Mouse (Mus musculus) neural tube, embryonic 10.5 days (tissue): ENCODE data around the gene Smad3.

Source experiments
- DNase-seq: peaks from one replicate; pipeline ENCODE4 v3.0.0-alpha.2; 2017; ENCODE audit warnings: low spot score; ENCODE audit errors: extremely low spot score

Smad3 gene

DNA sequence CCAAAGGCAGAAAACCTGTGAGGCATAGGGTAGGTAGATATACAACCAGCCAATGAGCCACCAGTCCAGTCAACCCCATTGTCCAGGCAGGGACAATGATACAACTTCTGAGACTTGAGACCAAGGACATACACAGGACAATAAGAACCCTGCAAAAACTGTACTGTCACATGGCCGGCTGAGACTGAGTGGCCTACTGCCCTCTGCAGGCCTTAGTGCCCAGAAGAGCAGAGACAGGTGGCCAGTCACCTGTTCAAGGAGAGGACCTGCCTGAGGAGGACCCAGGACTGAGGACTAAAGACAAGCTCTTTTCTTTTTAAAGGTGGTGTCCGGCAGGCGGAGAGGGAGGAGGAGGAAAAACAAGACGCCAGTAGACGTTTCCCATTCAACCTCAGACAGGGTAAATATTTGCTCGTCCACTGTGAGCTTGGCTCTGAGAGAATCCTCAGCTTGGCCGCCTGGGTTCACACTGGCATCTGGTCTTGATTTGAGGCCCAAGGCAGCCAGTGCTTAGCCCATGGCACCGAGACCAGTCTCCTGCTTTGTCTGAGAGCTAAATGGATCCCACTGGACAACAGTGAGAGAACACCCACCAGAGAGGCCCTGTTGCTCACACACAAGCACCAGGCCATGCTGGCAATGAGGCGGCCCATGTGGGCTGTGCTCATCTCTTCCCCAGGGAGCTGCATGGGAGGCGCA, 56.4 kb downstream of the Smad3 start:
- no peak for DNase-seq

DNA sequence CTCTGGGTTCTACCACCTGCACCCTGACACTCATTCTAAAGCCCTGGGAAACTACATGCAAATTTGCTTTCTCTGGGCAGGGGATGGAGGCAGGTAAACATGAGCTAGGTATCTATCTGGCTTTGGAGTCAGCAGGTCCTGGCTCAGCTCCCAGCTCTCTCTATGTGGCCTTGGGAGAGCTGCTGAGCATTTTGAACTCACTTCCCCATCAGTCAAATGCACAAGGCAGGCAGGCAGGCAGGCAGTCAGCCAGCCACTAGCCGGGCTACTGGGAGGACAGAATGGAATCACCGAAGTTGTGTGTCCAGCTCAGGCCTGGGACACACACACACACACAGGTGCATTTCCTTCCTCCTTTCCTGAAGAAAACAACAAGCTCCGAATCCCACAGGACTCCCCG, 58.6 kb downstream of the Smad3 start:
- no peak for DNase-seq

DNA sequence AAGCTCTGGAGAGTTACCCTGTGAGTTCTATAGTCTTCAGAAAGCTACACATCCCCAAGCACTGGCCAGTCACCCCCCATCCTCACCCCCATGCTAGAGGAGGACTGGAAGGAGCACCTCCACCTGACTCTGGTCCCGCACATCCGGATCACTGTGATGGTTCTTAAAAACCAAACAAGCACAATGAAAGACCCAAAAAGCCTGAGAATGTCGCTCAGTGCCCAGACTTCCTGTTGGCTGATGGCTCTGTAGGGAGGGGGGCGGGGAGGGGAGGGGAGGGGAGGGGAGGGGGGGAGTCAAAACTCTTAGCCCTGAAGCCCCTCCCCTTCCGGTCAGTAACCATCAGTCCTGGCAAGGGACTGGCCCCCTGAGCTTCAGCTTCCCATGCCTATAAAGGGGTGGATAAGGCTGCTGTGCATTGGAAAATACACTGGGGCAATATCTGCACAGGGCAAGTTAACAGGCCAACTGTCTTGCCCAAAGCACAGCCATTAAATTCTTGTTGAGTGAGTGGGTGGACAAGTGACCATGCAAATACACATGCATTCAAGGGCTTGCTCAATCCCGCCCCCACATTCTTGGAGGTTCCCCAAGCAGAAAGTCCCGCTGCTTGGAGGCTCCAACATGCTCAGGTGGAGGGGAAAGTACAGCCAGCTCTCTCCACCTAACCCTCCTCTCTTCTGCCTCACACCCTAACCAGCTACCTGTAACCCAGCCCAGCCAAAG, 59.3 kb downstream of the Smad3 start:
- no peak for DNase-seq

DNA sequence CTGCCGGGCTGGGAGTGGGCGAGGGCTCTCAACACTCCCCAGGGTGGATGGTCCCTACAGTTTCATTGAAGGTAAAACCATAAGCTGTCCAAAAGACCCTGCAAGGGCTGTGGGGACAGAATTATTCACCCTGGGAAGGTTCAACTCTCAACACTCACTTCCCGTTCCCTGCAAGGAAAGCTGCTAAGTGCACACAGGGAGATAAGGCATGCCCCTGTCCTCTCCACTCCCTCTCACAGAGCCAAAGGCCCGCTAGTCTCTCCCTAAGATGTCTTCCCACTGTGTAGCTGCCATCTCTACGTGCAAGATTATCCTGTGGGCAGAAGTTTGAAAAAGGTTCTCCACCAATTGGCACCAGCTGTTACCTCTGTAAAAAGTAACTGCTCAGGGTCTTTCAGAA, 60.2 kb downstream of the Smad3 start:
- DNase-seq = no peak

DNA sequence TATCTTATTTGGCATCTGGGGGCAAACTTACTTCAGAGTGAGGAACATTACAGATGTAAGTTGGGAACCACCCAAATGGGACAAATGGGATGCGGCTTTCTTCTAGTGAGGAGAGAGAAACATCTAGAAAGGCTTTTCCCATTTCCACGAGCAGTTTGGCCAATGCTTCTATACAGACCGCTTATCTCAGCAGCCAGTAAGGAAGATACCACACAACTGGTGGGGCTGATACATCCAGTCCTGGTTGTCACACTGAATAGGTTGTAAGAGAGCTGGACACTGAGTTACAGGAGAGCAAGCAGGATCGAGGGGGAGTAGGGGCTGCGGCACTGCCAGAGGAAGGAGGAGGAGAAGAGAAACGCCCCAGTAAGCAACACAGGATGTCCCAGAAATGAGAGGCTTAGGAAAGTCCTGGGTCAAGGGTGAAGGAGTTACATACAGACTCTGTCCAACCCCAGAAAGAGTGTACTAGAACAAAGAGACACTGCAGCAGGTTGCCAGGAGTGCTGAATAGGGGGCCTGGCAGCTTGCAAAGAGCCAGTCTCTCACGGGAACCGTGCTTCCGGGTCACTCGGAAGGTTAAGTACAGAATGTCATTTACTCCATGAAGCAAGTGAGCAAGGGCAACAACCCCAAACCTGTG, 61.2 kb downstream of the Smad3 start:
- no peak for DNase-seq

DNA sequence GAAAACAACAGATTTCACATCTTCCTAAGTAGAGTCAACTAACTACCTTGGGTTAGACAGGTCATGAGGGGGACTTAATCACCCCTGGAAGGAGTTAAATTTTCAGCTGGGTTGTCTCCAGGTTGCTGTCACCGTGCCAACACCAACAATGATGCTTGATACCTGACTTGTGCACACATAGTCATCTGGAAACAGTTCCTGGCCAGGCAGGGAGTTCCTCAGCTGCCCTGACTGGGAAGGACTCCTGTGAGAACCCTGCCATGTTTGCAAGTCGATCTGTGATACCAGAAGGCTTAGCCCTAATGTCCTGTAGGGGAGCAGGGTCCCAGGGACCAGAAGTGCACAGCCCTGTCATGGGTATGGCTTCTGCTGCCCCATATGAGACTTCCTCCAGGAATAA, 65.8 kb downstream of the Smad3 start:
- DNase-seq = no peak

DNA sequence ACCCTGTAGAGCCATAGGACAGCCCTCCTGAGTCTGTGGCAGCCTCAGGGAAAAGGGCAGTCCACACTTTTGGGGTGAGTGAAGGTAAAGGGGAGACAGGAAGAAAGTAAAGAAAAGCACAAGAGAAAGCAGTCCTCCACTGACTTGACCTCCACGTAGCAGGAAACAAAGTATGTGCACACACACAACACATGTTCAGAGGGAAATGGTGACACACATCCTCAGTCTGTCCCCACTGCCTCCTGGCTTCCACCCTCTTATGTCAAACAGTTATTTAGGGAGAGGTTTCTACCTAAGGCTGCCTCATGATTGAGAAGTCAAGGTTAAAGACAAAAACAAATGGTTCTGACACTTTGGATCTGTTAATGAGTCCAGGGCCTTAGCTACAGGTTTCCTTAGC, 67.3 kb downstream of the Smad3 start:
- no peak for DNase-seq

DNA sequence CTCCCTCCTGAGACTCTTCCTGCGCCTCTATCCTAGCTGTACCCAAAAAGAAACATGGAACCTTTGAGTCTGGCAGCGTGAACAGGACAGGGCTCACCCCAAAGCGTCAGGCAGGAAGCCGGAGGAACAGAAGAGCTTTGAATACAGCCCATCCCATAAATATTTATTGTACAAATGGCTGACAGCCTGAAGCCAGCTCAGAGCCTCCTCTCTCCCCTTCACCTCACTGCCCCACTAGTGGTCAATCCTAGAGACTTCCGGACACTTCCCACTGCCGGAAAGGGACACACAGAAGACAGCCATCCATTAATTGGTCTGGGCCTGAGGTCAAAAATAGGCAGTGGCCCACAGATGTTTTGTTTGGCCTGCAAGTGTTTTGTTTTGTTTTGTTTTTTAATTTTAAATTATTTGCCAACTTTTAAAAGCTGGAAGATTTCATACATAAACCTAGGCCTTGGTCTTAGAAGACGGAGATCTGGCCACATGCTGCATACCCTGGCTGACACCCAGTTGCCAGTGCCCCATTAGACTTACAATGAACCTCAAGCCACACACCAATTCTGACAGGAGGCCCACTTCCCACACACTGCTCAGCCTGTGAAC, 70.3 kb downstream of the Smad3 start:
- no peak for DNase-seq

DNA sequence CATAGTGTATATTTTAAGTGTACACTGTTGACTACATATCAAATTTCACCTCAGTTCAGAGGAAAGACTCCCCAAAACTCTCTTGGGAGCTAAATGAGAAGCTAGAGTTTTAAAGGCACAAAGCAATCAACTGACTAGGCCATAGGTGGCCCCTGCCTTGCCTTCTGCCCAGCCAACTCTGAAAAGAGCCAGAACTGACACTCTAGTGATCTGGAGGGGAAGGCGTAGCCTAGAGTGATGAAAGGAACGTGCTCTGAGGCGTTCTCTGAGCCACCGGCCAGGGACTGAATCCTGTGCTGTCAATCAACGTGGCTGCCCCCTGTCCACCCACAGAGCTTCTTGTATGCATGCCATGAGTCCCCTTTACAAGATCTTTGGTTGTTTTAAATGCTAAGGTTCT, 72.4 kb downstream of the Smad3 start:
- no peak for DNase-seq

DNA sequence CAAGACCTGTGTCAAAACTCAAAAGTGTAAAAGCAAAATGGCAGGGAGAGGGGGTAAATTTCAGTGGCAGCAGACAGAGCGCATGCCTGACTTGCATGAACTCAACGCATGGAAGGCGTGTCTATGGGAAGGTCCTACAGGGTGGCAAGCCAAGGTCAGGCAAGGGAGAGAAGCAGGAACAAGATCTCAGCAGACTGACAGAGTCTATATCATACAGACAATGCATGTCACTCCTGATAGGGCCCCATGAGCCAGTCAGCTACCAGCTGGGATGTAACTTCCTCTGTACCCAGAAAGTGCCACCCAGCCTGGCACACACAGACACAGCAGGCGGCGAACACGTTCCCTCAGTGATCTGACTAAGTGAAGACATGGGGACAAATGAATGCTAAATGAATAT, 73.5 kb downstream of the Smad3 start:
- DNase-seq = no peak

DNA sequence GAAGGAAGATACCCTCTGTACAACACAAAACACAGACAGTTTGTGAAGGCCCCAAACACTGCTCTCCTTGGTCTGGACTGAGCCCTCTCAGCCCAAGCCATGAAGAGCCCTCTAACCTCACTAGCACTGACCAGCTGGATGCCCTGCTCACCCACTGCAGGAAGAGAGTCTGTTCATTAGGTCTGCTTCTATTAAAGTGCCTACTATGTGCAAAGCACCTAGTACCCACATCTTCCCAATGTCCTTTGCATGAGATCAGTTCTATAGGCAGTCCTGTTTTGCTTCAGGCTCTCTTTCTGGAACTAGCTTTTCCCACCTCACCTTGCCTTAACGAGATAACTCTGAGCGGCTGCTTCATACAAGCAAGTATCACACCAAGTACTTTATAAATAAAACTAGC, 74.9 kb downstream of the Smad3 start:
- no peak for DNase-seq

DNA sequence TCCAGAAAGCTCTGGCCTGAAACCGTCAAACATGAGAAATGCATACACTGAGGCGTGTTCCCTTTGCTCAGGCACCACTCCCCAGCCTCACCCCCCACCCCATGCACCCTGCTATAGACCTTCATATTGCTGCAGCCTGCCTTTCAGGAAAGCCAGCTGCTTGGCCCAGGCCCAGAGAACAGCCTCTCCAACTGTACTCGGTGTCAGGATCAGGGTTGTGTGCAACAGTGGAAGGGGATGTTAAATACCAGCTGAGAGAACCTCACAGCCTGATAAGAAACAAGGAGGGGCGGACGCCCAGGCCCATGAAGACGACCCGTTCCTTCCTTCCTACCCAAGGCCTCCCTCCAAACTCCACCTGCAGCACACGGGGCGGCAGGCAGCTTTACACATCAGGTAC, 75.5 kb downstream of the Smad3 start:
- DNase-seq = no peak

DNA sequence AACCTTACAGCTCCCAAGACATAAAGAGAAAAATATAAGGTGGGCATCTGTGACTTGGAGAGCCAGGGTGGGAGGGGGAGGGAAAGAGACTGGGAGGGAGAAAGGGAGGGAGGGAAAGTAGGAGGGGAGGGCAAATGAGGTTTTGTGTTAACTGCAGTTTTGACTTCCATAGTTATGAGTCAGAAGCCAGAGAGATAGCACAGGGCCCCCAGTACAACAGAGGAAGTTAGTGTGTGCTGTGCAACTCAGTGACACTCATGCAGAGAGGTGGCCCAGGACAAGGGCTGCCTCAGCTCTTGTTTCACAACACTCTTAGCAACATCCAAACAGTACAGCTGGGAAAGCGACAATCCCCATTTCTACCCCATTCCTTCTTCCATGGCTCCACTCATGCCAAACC, 79.7 kb downstream of the Smad3 start:
- no peak for DNase-seq

DNA sequence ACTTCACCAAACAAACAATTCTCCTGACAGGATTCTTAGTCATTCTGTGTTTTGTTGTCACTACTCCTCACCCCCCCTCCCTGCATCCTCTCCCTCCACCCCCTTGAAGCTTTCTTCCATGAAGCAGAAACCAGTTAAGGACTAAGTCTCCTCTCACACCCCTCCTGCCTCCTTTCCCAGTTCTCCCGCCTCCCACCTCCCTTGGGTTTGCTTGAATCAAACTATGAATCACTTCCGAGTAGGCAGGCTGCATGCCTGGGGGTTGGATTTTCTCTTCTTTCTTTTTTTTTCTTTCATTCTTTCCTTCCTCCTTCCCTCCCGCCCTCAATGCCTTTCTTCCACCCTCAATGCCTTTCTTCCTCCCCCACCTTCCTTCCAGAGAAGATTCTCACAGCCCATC, 80.2 kb downstream of the Smad3 start:
- DNase-seq = no peak

DNA sequence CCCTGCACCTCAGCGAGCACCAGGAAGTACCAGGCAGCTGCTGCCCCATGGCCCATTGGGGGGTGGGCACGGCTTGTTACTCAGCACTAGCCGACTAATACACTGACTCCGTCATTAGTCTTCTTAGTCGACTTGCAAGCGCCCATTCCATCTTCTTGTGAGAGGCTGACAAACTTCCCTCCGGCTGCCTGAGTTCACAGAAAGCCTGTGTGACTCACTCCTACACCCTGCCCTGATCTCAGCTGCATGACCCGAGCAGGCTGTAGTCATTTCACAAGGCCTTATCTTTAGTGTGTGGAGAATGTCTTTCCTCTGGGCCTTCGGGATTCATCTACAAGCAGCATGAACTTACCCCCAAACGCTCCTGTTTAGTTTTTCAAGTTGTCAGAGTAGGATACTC, 83.2 kb downstream of the Smad3 start:
- no peak for DNase-seq

DNA sequence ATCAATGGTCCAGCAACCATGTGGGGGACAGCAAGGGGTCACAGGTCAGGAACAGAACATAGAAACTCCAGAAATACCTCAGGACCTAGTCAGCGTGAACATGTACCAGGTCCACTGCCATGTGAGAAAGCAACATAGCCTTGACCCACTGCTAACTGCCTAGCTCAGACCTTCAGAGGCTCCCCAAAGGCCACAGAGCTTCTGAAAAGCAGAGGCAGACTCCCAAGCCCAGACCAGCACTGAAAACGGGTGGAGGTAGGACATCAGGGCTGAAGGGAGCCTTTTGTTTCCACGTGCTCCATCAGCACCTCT, 84.3 kb downstream of the Smad3 start:
- DNase-seq = no peak

DNA sequence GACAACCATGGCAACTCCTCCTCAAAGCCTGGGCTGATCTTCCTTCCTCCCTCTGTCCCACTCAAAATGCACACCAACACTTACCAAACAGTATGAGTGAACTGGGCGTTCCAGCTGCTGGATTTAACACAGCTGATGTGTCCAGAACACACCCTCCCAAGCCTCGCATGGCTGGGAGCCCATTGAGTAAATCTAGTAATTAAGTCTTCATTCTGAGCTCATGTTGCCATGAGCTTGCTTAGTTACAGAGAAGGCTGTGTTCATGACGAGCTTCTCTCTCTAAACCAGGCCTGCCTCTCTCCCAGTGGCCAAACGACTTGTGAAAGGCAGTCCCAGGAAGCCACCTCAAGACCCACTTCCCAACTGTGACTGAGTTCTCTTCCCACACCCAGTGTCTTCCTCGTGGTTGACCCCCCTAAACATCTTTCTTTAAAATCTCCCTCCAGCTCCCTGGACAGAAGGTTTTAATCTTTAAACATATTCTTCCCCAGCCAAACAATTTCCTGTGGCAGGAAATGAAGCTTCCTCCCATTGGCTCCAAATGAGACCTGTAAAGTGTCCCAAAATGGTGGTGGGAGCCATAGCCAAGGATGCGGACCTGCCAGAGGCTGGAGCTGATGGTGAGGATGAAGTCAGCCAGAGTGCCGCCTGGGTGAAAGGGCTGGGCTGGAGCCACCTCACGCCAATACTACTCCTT, 84.8 kb downstream of the Smad3 start:
- no peak for DNase-seq

DNA sequence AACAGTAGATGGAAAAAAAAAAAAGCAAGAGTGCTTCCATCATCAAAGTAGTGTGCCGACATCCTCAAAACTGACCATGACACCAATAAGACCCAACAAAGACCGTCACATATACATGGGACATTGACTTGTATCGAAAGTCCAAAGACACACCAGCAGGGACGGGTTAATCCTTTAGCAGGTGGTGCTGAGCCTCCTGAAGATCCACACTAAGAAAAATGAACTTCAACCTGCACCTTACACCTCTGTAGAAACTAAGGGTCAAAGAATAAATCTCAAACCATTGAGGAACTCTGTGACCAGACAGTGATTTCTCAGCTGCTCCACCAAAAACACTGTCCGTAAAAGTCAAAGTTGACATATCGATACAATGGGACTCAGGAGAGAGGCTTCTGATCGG, 88.0 kb downstream of the Smad3 start:
- no peak for DNase-seq

DNA sequence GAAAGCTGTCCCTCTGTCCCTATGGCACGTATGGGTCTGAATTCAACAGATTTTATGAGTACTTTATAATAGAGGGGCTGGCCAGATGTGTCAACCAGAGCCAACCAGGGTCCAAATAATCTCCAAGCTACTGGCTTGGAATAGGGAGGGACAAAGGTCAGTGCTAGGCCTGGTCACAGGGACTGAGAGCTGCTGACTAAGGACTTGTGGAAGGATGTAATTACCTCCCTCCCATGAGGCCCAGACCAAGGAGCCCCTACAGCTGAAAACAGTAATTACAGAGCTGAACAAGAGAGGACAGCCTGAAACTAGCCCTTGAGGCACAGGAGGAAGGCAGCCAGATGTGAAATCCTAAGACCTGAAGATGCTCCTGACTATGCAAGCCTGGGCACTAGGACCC, 89.2 kb downstream of the Smad3 start:
- DNase-seq = no peak

DNA sequence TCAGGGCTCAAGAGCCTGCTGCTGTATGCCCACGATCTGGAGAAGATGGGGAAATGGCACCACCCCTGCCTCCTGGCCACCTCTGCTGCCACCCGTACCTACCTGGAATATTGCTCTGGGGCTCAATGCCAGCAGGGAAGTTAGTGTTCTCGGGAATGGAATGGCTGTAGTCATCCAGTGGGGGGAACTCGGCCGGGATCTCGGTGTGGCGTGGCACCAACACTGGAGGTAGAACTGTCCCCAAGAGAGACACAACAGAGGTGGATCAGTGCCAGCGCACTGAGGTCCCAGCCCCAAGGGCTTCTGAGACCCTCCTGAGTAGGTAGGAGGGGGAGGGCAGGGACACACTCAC, 90.4 kb downstream of the Smad3 start:
- no peak for DNase-seq

DNA sequence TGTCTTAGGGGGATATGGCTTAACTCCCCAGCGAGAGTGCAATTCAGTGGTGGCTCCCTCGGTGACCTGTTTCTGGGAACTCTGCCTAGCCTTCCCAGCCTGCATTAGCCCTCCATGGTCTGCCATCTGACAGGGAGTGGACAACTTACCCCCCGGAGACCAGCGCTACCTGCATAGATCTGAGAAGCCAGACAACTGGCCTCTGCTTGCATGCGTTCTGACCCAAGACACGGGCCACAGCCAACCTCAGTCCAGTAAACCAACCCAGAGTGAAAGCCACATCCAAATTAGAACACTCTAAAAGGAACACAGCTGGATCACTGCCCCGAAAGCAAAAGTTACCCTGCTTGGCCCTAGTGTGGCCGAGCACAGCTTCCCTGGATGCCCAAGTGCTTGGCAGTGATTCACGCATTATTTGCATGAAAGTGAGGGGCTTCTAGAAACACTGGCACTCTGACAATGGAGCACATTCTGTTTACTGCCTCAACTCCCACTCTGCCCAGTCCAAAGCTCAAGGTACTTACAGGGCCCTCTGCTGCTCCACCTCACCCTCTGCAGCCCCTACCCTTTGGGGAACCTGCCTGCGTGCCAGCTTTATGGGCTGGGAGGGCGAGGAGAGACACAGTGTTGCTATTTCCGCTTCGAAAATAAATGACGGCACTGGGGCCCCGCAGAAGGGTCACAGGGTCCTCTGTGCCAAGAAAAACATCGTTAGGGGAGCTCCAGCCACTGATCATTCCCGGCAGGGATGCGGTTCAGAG, 91.0 kb downstream of the Smad3 start:
- no peak for DNase-seq
